Mouse (Mus musculus) cortical plate, adult 2 months (tissue): ENCODE results near the gene Camk1d.

Source experiments
- CTCF ChIP-seq: fragments of 200-500 bp; IDR thresholded peaks from 2 replicates; pipeline ENCODE4 v1.5.1; 2011; ENCODE audit warnings: mild to moderate bottlenecking, control low read depth, low read length; ENCODE audit not compliant: insufficient read depth; ENCODE audit errors: extremely low read depth
- POLR2A ChIP-seq: fragments of 200-500 bp; IDR thresholded peaks from 2 replicates; pipeline ENCODE4 v1.6.1; 2011; ENCODE audit warnings: mild to moderate bottlenecking, low read length, control low read depth; ENCODE audit not compliant: insufficient read depth; ENCODE audit errors: extremely low read depth

- no peak for TF ChIP-seq CTCF
- TF ChIP-seq POLR2A = no peak
Observed at GRCm38 (mm10) chr2:5477525-5477924, 236.8 kb downstream of the Camk1d start.
